Mouse (Mus musculus) MEL (cell line): Measurements from ENCODE around the gene Klf16. TPM values are rescaled to one million over a fixed set of nuclear protein-coding genes. Genes with fewer than 3 reads are reported as not detected.

Source experiments
- DNase-seq: peaks from one replicate; pipeline ENCODE4 v3.0.0; 2011; ENCODE audit warnings: low read depth, low spot score
- H3K27ac ChIP-seq: 2 replicates; pipeline ENCODE4 v1.5.1; 2012; ENCODE audit warnings: low read depth, mild to moderate bottlenecking, control low read depth, low read length, moderate library complexity; ENCODE audit not compliant: control insufficient read depth
- H3K27me3 ChIP-seq, 2 experiments: fragments of 150-350 bp in 1 of 2; sonication (generic) in 1 of 2; 2 replicates each; pipeline ENCODE4 v1.6.1; 2012; ENCODE audit warnings: low read length in 2 of 2, mild to moderate bottlenecking in 2 of 2, improper control_type of control experiment in 1 of 2, moderate library complexity in 1 of 2; ENCODE audit not compliant: insufficient read depth in 2 of 2, control insufficient read depth in 1 of 2
- H3K36me3 ChIP-seq, 2 experiments: 2 replicates each; pipeline ENCODE4 v1.6.1; 2012 to 2014; ENCODE audit warnings: low read length in 2 of 2, improper control_type of control experiment in 1 of 2, inconsistent platforms in 1 of 2, mild to moderate bottlenecking in 1 of 2; ENCODE audit not compliant: insufficient read depth in 2 of 2, control insufficient read depth in 1 of 2
- H3K4me1 ChIP-seq, 2 experiments: fragments of 150-350 bp in 1 of 2; sonication (generic) in 1 of 2; 2 replicates each; pipeline ENCODE4 v1.6.1; 2012; ENCODE audit warnings: low read length in 2 of 2, improper control_type of control experiment in 1 of 2, mild to moderate bottlenecking in 1 of 2; ENCODE audit not compliant: insufficient read depth in 2 of 2, control insufficient read depth in 1 of 2
- H3K4me3 ChIP-seq, 2 experiments: fragments of 150-350 bp in 1 of 2; sonication (generic) in 1 of 2; 2 replicates each; pipeline ENCODE4 v1.5.1; 2012; ENCODE audit warnings: low read depth in 2 of 2, low read length in 2 of 2, mild to moderate bottlenecking in 2 of 2, moderate library complexity in 2 of 2, control low read depth in 1 of 2, improper control_type of control experiment in 1 of 2; ENCODE audit not compliant: control insufficient read depth in 1 of 2, insufficient read depth in 1 of 2
- H3K79me2 ChIP-seq: 2 replicates; pipeline ENCODE4 v1.6.1; 2012; ENCODE audit warnings: mild to moderate bottlenecking, low read length, moderate library complexity; ENCODE audit not compliant: control insufficient read depth, poor library complexity, insufficient read depth
- H3K9ac ChIP-seq: 2 replicates; pipeline ENCODE4 v1.6.1; 2012; ENCODE audit warnings: low read depth, mild to moderate bottlenecking, control low read depth, low read length, moderate library complexity; ENCODE audit not compliant: control insufficient read depth, poor library complexity, severe bottlenecking
- H3K9me3 ChIP-seq: fragments of 150-350 bp; sonication (generic); replicated peaks from 2 replicates; pipeline ENCODE4 v1.6.1; 2012; ENCODE audit warnings: mild to moderate bottlenecking, low read length, improper control_type of control experiment, moderate library complexity; ENCODE audit not compliant: insufficient read depth
- BHLHE40 ChIP-seq: IDR thresholded peaks from 2 replicates; pipeline ENCODE4 v1.6.1; 2012; ENCODE audit warnings: low read depth, mild to moderate bottlenecking, inconsistent platforms, low read length, improper control_type of control experiment, borderline replicate concordance
- CHD2 ChIP-seq: IDR thresholded peaks from 2 replicates; pipeline ENCODE4 v1.6.1; 2011; ENCODE audit warnings: low read length, improper control_type of control experiment
- CTCF ChIP-seq, 3 experiments: IDR thresholded peaks in 2 of 3; conservative IDR thresholded peaks in 1 of 3; 2 replicates each; pipeline ENCODE4 v1.5.1; 2011 to 2012; ENCODE audit warnings: low read length in 3 of 3, low read depth in 2 of 3, mild to moderate bottlenecking in 2 of 3, improper control_type of control experiment in 1 of 3, inconsistent platforms in 1 of 3, mixed read lengths in 1 of 3, moderate library complexity in 1 of 3; ENCODE audit not compliant: control insufficient read depth in 1 of 3, insufficient read depth in 1 of 3, poor library complexity in 1 of 3, severe bottlenecking in 1 of 3
- E2F4 ChIP-seq: IDR thresholded peaks from 2 replicates; pipeline ENCODE4 v1.6.1; 2011; ENCODE audit warnings: low read depth, low read length, improper control_type of control experiment, borderline replicate concordance
- ELF1 ChIP-seq: IDR thresholded peaks from 2 replicates; pipeline ENCODE4 v1.6.1; 2014; ENCODE audit warnings: low read depth, mild to moderate bottlenecking, inconsistent platforms, low read length, improper control_type of control experiment, moderate library complexity
- EP300 ChIP-seq, 2 experiments: IDR thresholded peaks; 2 replicates each; pipeline ENCODE4 v1.6.1; 2011; ENCODE audit warnings: improper control_type of control experiment in 2 of 2, low read length in 2 of 2, low read depth in 1 of 2, mild to moderate bottlenecking in 1 of 2
- ETS1 ChIP-seq: IDR thresholded peaks from 2 replicates; pipeline ENCODE4 v1.6.1; 2012; ENCODE audit warnings: low read depth, mild to moderate bottlenecking, inconsistent platforms, low read length, improper control_type of control experiment, moderate library complexity
- GABPA ChIP-seq: IDR thresholded peaks from 2 replicates; pipeline ENCODE4 v1.6.1; 2012; ENCODE audit warnings: low read depth, mild to moderate bottlenecking, inconsistent platforms, low read length, improper control_type of control experiment, moderate library complexity
- GATA1 ChIP-seq: IDR thresholded peaks from 2 replicates; pipeline ENCODE4 v1.6.1; 2011; ENCODE audit warnings: low read depth, low read length, improper control_type of control experiment
- HCFC1 ChIP-seq: IDR thresholded peaks from 2 replicates; pipeline ENCODE4 v1.6.1; 2012; ENCODE audit warnings: low read depth, mild to moderate bottlenecking, inconsistent platforms, low read length, improper control_type of control experiment, moderate library complexity
- JUND ChIP-seq: IDR thresholded peaks from 2 replicates; pipeline ENCODE4 v1.6.1; 2011; ENCODE audit warnings: low read depth, mild to moderate bottlenecking, improper control_type of control experiment, low read length
- KAT2A ChIP-seq: conservative IDR thresholded peaks from 2 replicates; pipeline ENCODE4 v1.6.1; 2012; ENCODE audit warnings: low read depth, low read length, improper control_type of control experiment, inconsistent platforms
- MAFK ChIP-seq: IDR thresholded peaks from 2 replicates; pipeline ENCODE4 v1.6.1; 2011; ENCODE audit warnings: low read depth, mild to moderate bottlenecking, low read length, improper control_type of control experiment, borderline replicate concordance
- MAX ChIP-seq: IDR thresholded peaks from 2 replicates; pipeline ENCODE4 v1.6.1; 2011; ENCODE audit warnings: low read length, improper control_type of control experiment
- MAZ ChIP-seq: IDR thresholded peaks from 2 replicates; pipeline ENCODE4 v1.6.1; 2012; ENCODE audit warnings: low read depth, mild to moderate bottlenecking, inconsistent platforms, low read length, improper control_type of control experiment
- MEF2A ChIP-seq: IDR thresholded peaks from 2 replicates; pipeline ENCODE4 v1.6.1; 2014; ENCODE audit warnings: low read depth, mild to moderate bottlenecking, inconsistent platforms, low read length, improper control_type of control experiment; ENCODE audit not compliant: poor library complexity, insufficient replicate concordance, severe bottlenecking; ENCODE audit errors: extremely low read depth
- MXI1 ChIP-seq: IDR thresholded peaks from 2 replicates; pipeline ENCODE4 v1.6.1; 2011; ENCODE audit warnings: mild to moderate bottlenecking, low read depth, low read length, improper control_type of control experiment
- MYB ChIP-seq: IDR thresholded peaks from 2 replicates; pipeline ENCODE4 v1.6.1; 2011; ENCODE audit warnings: mild to moderate bottlenecking, low read depth, low read length, improper control_type of control experiment
- NELFE ChIP-seq: IDR thresholded peaks from 2 replicates; pipeline ENCODE4 v1.6.1; 2011; ENCODE audit warnings: low read depth, low read length, improper control_type of control experiment
- NRF1 ChIP-seq: IDR thresholded peaks from 2 replicates; pipeline ENCODE4 v1.6.1; 2014; ENCODE audit warnings: low read depth, mild to moderate bottlenecking, inconsistent platforms, low read length, improper control_type of control experiment, moderate library complexity; ENCODE audit not compliant: poor library complexity, insufficient read depth, severe bottlenecking
- POLR2A ChIP-seq, 2 experiments: IDR thresholded peaks; 2 replicates each; pipeline ENCODE4 v1.6.1; 2011 to 2012; ENCODE audit warnings: low read length in 2 of 2, mild to moderate bottlenecking in 2 of 2, control low read depth in 1 of 2, improper control_type of control experiment in 1 of 2, low read depth in 1 of 2, moderate library complexity in 1 of 2; ENCODE audit not compliant: control insufficient read depth in 1 of 2, insufficient read depth in 1 of 2, poor library complexity in 1 of 2
- POLR2AphosphoS5 ChIP-seq: IDR thresholded peaks from 2 replicates; pipeline ENCODE4 v1.6.1; 2012; ENCODE audit warnings: low read depth, borderline replicate concordance, mild to moderate bottlenecking, inconsistent platforms, low read length, moderate library complexity, mixed read lengths
- RCOR1 ChIP-seq: IDR thresholded peaks from 2 replicates; pipeline ENCODE4 v1.6.1; 2012; ENCODE audit warnings: low read depth, mild to moderate bottlenecking, inconsistent platforms, low read length, improper control_type of control experiment
- SIN3A ChIP-seq: IDR thresholded peaks from 2 replicates; pipeline ENCODE4 v1.6.1; 2012; ENCODE audit warnings: low read length, improper control_type of control experiment, inconsistent platforms
- SMC3 ChIP-seq: IDR thresholded peaks from 2 replicates; pipeline ENCODE4 v1.6.1; 2011; ENCODE audit warnings: low read depth, low read length, improper control_type of control experiment
- TAL1 ChIP-seq: IDR thresholded peaks from 2 replicates; pipeline ENCODE4 v1.6.1; 2012; ENCODE audit warnings: mild to moderate bottlenecking, inconsistent platforms, low read length, moderate library complexity, mixed read lengths
- TBP ChIP-seq: IDR thresholded peaks from 2 replicates; pipeline ENCODE4 v1.8.0; 2011; ENCODE audit warnings: low read depth, low read length, improper control_type of control experiment
- TCF12 ChIP-seq: IDR thresholded peaks from 2 replicates; pipeline ENCODE4 v1.6.1; 2014; ENCODE audit warnings: low read depth, mild to moderate bottlenecking, inconsistent platforms, low read length, improper control_type of control experiment, moderate library complexity
- UBTF ChIP-seq: IDR thresholded peaks from 2 replicates; pipeline ENCODE4 v1.6.1; 2012; ENCODE audit warnings: low read depth, mild to moderate bottlenecking, inconsistent platforms, low read length, improper control_type of control experiment, moderate library complexity, borderline replicate concordance; ENCODE audit not compliant: insufficient read depth
- USF1 ChIP-seq: IDR thresholded peaks from 2 replicates; pipeline ENCODE4 v1.6.1; 2014; ENCODE audit warnings: low read depth, mild to moderate bottlenecking, inconsistent platforms, low read length, improper control_type of control experiment, moderate library complexity
- USF2 ChIP-seq, 2 experiments: IDR thresholded peaks; 2 replicates each; pipeline ENCODE4 v1.6.1; 2011 to 2012; ENCODE audit warnings: improper control_type of control experiment in 2 of 2, low read length in 2 of 2, borderline replicate concordance in 1 of 2, inconsistent platforms in 1 of 2, low read depth in 1 of 2, mild to moderate bottlenecking in 1 of 2; ENCODE audit not compliant: insufficient read depth in 1 of 2
- ZC3H11A ChIP-seq: IDR thresholded peaks from 2 replicates; pipeline ENCODE4 v1.6.1; 2012; ENCODE audit warnings: low read depth, mild to moderate bottlenecking, inconsistent platforms, low read length, improper control_type of control experiment
- ZKSCAN1 ChIP-seq: IDR thresholded peaks from 2 replicates; pipeline ENCODE4 v1.6.1; 2012; ENCODE audit warnings: low read depth, mild to moderate bottlenecking, inconsistent platforms, low read length, improper control_type of control experiment, moderate library complexity
- ZMIZ1 ChIP-seq: IDR thresholded peaks from 2 replicates; pipeline ENCODE4 v1.6.1; 2012; ENCODE audit warnings: low read depth, mild to moderate bottlenecking, inconsistent platforms, low read length, improper control_type of control experiment, moderate library complexity
- ZNF384 ChIP-seq: IDR thresholded peaks from 2 replicates; pipeline ENCODE4 v1.6.1; 2012; ENCODE audit warnings: low read depth, mild to moderate bottlenecking, inconsistent platforms, low read length, improper control_type of control experiment
- polyA plus RNA-seq, 2 experiments: library from polyadenylated mRNA; stranded (reverse) in 1 of 2; unstranded in 1 of 2; fragments of >175 nt in 1 of 2; fragments of >200 nt in 1 of 2; gene quantifications; 2 replicates each; pipeline versions ENCODE4 v1.2.1 to v1.2.4; 2012; ENCODE audit warnings: low replicate concordance in 2 of 2, low read depth in 1 of 2; ENCODE audit not compliant: insufficient read length in 2 of 2, insufficient read depth in 1 of 2, missing spikeins in 1 of 2
- total RNA-seq: library from RNA; depleted of rRNA; stranded (reverse); fragments of 300-350 nt; gene quantifications from 2 replicates; pipeline ENCODE4 v1.2.3, GENCODE M21; 2012

The Klf16 gene
- total and polyA plus RNA-seq, 3 experiments, result 37.1 to 51.1 TPM; not detected in 1

- Histone ChIP-seq H3K27ac (peak within 1 kb of the TSS; percentile 36; the same call in 1 of the 2 replicates), H3K27me3 (no peaks in the 10 kb centered on the region), H3K36me3 (no peaks in the 10 kb centered on the region), H3K9ac (peak within 1 kb of the TSS; percentile 84), H3K4me3 (peak within 1 kb of the TSS; percentile 82 to 93), H3K79me2 (peaks cover 34% of the 10 kb centered on the region), H3K4me1 (peaks cover 5 to 12% of the 10 kb centered on the region in 2 experiments; a peak in 3 of 4 replicates), H3K9me3 (no peaks in the 10 kb centered on the region)
- peak; percentile 99 for DNase-seq
- TF ChIP-seq TAL1, result no peak
- no peak for TF ChIP-seq JUND
- peak; percentile 84 for TF ChIP-seq HCFC1
- no peak for TF ChIP-seq ZNF384
- peak; percentile 60 for TF ChIP-seq TBP
- TF ChIP-seq BHLHE40, result no peak
- TF ChIP-seq MAFK, result no peak
- no peak for TF ChIP-seq POLR2AphosphoS5
- TF ChIP-seq SIN3A, result peak; percentile 76
- TF ChIP-seq ZC3H11A, result no peak
- TF ChIP-seq MYB, result no peak
- no peak for TF ChIP-seq ZKSCAN1
- TF ChIP-seq MXI1, result peak; percentile 23
- peak; percentile 88 to 95 for TF ChIP-seq POLR2A (IDR thresholded peaks at IDR 0.05; ENCODE audit: control insufficient read depth in 1 of 2, insufficient read depth in 1 of 2, low read depth in 1 of 2, low read length in 2 of 2, poor library complexity in 1 of 2)
- peak; percentile 9; the same call in 1 of the 2 replicates for TF ChIP-seq ETS1
- TF ChIP-seq USF2 (IDR thresholded peaks at IDR 0.05; ENCODE audit: borderline replicate concordance in 1 of 2, insufficient read depth in 1 of 2, low read depth in 1 of 2, low read length in 2 of 2), result no peak
- TF ChIP-seq UBTF, result no peak
- TF ChIP-seq MAX, result no peak
- no peak for TF ChIP-seq E2F4
- peak; percentile 86; the same call in 1 of the 2 replicates for TF ChIP-seq MAZ
- no peak for TF ChIP-seq GABPA
- peak; percentile 88 for TF ChIP-seq NELFE
- TF ChIP-seq CTCF (IDR thresholded peaks at IDR 0.05 in 2 of 3, conservative IDR thresholded peaks at IDR 0.05 in 1 of 3; ENCODE audit: control insufficient read depth in 1 of 3, insufficient read depth in 1 of 3, low read depth in 2 of 3, low read length in 3 of 3, poor library complexity in 1 of 3, severe bottlenecking in 1 of 3), result no peak
- no peak for TF ChIP-seq CHD2
- TF ChIP-seq ZMIZ1, result no peak
- TF ChIP-seq GATA1, result no peak
- peak; percentile 78 for TF ChIP-seq NRF1
- peak; percentile 89 for TF ChIP-seq ELF1
- TF ChIP-seq EP300 (IDR thresholded peaks at IDR 0.05; ENCODE audit: low read depth in 1 of 2, low read length in 2 of 2), result no peak
- TF ChIP-seq TCF12, result peak; percentile 59
- no peak for TF ChIP-seq SMC3
- TF ChIP-seq RCOR1, result no peak; the same call in 1 of the 2 replicates
- peak; percentile 54; the same call in 1 of the 2 replicates for TF ChIP-seq USF1
- TF ChIP-seq MEF2A, result no peak
- no peak for TF ChIP-seq KAT2A
Measured at GRCm38 (mm10) chr10:80589879-80590854, 13.0 kb upstream of the Klf16 start, which contains the start of gene Abhd17a. Gene Abhd17a (minus strand): TSS chr10:80590341.
